Mouse (Mus musculus) CH12.LX (cell line): ENCODE data around the gene Ccnl1.

Experiments used
- CTCF ChIP-seq, 2 experiments: IDR thresholded peaks in 1 of 2; conservative IDR thresholded peaks in 1 of 2; 2 replicates each; pipeline ENCODE4 v1.5.1; 2011 to 2012; ENCODE audit warnings: low read depth in 2 of 2, low read length in 2 of 2, improper control_type of control experiment in 1 of 2, inconsistent platforms in 1 of 2, mild to moderate bottlenecking in 1 of 2, moderate library complexity in 1 of 2
- KAT2A ChIP-seq: IDR thresholded peaks from 2 replicates; pipeline ENCODE4 v1.6.1; 2012; ENCODE audit warnings: low read length, improper control_type of control experiment, inconsistent platforms; ENCODE audit not compliant: insufficient replicate concordance
- POLR2AphosphoS2 ChIP-seq: IDR thresholded peaks from 2 replicates; pipeline ENCODE4 v1.6.1; 2011; ENCODE audit warnings: low read depth, low read length, improper control_type of control experiment
- TBP ChIP-seq: conservative IDR thresholded peaks from 2 replicates; pipeline ENCODE4 v1.6.1; 2011; ENCODE audit warnings: low read depth, low read length, improper control_type of control experiment

DNA sequence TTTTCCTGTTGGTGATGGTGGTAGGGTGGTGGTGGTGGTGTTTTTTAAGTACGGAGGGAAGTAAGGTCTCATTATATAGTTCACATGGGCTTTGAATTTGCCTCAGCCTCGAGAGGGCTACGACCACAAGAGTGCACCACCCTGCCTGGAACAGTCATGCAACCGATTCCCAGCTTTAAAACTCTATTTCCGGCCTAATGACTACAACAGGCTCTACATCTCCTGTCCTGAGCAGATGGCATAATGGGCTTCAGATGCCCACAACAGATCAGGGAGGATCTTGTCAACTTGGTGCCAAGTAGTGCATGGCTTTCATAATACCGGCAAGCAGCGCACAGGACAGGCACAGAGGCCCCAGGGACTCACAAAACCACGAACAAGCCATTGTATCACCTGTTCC, 27.4 kb downstream of the Ccnl1 start:
- TF ChIP-seq CTCF (conservative IDR thresholded peaks at IDR 0.05 in 1 of 2, IDR thresholded peaks at IDR 0.05 in 1 of 2; ENCODE audit: low read depth in 2 of 2, low read length in 2 of 2) (no peak), KAT2A (no peak), TBP (no peak), POLR2AphosphoS2 (no peak)
